Mouse (Mus musculus): Measurements from ENCODE around the gene Gm20388. TPM values are rescaled to one million over a fixed set of nuclear protein-coding genes. Genes with fewer than 3 reads are reported as not detected.

Gene Gm20388
- polyA plus RNA-seq, 1 experiment from 2014 or later: 8.3 TPM

- Histone ChIP-seq H3K4me1 (replicated peaks; ENCODE audit: control insufficient read depth, insufficient read depth, low read length) (peaks cover 6% of the 10 kb centered on the region; the same call in 1 of the 2 replicates), H3K4me2 (ENCODE audit: low read length) (no peak overlapping the region), H3K36me3 (ENCODE audit: control insufficient read depth, insufficient read depth, low read length) (peaks cover 93% of the 10 kb centered on the region), H3K4me3 (ENCODE audit: low read depth, low read length) (no peak overlapping the region), H3K9me3 (ENCODE audit: control insufficient read depth, low read length) (no peaks in the 10 kb centered on the region), H3K27ac (ENCODE audit: low read depth) (no peak overlapping the region), H3K9ac (ENCODE audit: low read length) (no peak overlapping the region), H3K27me3 (replicated peaks; ENCODE audit: control insufficient read depth, insufficient read depth, low read length) (no peaks in the 10 kb centered on the region)
- ATAC-seq (replicated peaks; ENCODE audit: low FRiP score, low TSS enrichment, low read depth): no peak
- 86% methylated on average over 21 of the region's 21 CpGs for WGBS
- no peak for DNase-seq (ENCODE audit: low spot score)
Measured at GRCm38 (mm10) chr8:120572534-120572933, 661.9 kb downstream of the Gm20388 start.

- peaks cover 6% of the 10 kb centered on the region; the same call in 1 of the 2 replicates for H3K4me1 ChIP-seq (replicated peaks; ENCODE audit: control insufficient read depth, insufficient read depth, low read length)
- no peak overlapping the region for H3K4me3 ChIP-seq (ENCODE audit: low read depth, low read length)
- no peaks in the 10 kb centered on the region for H3K9me3 ChIP-seq (ENCODE audit: control insufficient read depth, low read length)
- H3K9ac ChIP-seq (ENCODE audit: low read length): no peak overlapping the region
- no peaks in the 10 kb centered on the region for H3K27me3 ChIP-seq (replicated peaks; ENCODE audit: control insufficient read depth, insufficient read depth, low read length)
- DNase-seq (ENCODE audit: low spot score) (no peak), ATAC-seq (replicated peaks; ENCODE audit: low FRiP score, low TSS enrichment, low read depth) (no peak)
- H3K36me3 ChIP-seq (ENCODE audit: control insufficient read depth, insufficient read depth, low read length): peaks cover 94% of the 10 kb centered on the region
- 83% methylated on average over 11 of the region's 11 CpGs for WGBS
- no peak overlapping the region for H3K27ac ChIP-seq (ENCODE audit: low read depth)
- H3K4me2 ChIP-seq (ENCODE audit: low read length): no peak overlapping the region
Measured at GRCm38 (mm10) chr8:120573866-120574265, 663.2 kb downstream of the Gm20388 start.

- H3K27ac ChIP-seq (ENCODE audit: low read depth): no peak overlapping the region
- H3K36me3 ChIP-seq (ENCODE audit: control insufficient read depth, insufficient read depth, low read length): peaks cover 93% of the 10 kb centered on the region
- ATAC-seq (replicated peaks; ENCODE audit: low FRiP score, low TSS enrichment, low read depth) (no peak), DNase-seq (ENCODE audit: low spot score) (no peak)
- H3K9ac ChIP-seq (ENCODE audit: low read length): no peak overlapping the region
- H3K4me1 ChIP-seq (replicated peaks; ENCODE audit: control insufficient read depth, insufficient read depth, low read length): peaks cover 6% of the 10 kb centered on the region; the same call in 1 of the 2 replicates
- no peak overlapping the region for H3K4me3 ChIP-seq (ENCODE audit: low read depth, low read length)
- H3K9me3 ChIP-seq (ENCODE audit: control insufficient read depth, low read length): no peaks in the 10 kb centered on the region
- H3K4me2 ChIP-seq (ENCODE audit: low read length): no peak overlapping the region
- no peaks in the 10 kb centered on the region for H3K27me3 ChIP-seq (replicated peaks; ENCODE audit: control insufficient read depth, insufficient read depth, low read length)
- 77% methylated on average over 19 of the region's 19 CpGs for WGBS
Measured at GRCm38 (mm10) chr8:120574941-120575340, 664.3 kb downstream of the Gm20388 start.

GRCm38 (mm10) chr8:120575801-120576200 is 665.2 kb downstream of the Gm20388 start:
- 46% methylated on average over 9 of the region's 9 CpGs for WGBS
- H3K27ac ChIP-seq (ENCODE audit: low read depth): 0 out of 2 replicates have a peak overlapping the region, but pooled peaks have one; percentile 4
- no peak overlapping the region for H3K4me2 ChIP-seq (ENCODE audit: low read length)

GRCm38 (mm10) chr8:120577821-120578220 is 667.2 kb downstream of the Gm20388 start:
- no peak overlapping the region for H3K27ac ChIP-seq (ENCODE audit: low read depth)

More at GRCm38 (mm10) chr8:120575801-120576200, 665.2 kb downstream of the Gm20388 start:
- Histone ChIP-seq H3K9ac (ENCODE audit: low read length) (no peak overlapping the region), H3K9me3 (ENCODE audit: control insufficient read depth, low read length) (no peaks in the 10 kb centered on the region), H3K4me1 (replicated peaks; ENCODE audit: control insufficient read depth, insufficient read depth, low read length) (peaks cover 6% of the 10 kb centered on the region; the same call in 1 of the 2 replicates), H3K36me3 (ENCODE audit: control insufficient read depth, insufficient read depth, low read length) (peaks cover 99% of the 10 kb centered on the region), H3K4me3 (ENCODE audit: low read depth, low read length) (no peak overlapping the region), H3K27me3 (replicated peaks; ENCODE audit: control insufficient read depth, insufficient read depth, low read length) (no peaks in the 10 kb centered on the region)
- no peak for ATAC-seq (replicated peaks; ENCODE audit: low FRiP score, low TSS enrichment, low read depth)
- DNase-seq (ENCODE audit: low spot score): no peak

GRCm38 (mm10) chr8:120580336-120581000 is 669.8 kb downstream of the Gm20388 start:
- no peak overlapping the region for H3K9ac ChIP-seq (ENCODE audit: low read length)
- peaks cover 6% of the 10 kb centered on the region; the same call in 1 of the 2 replicates for H3K4me1 ChIP-seq (replicated peaks; ENCODE audit: control insufficient read depth, insufficient read depth, low read length)
- 86% methylated on average over 8 of the region's 8 CpGs for WGBS
- H3K36me3 ChIP-seq (ENCODE audit: control insufficient read depth, insufficient read depth, low read length): peaks cover 84% of the 10 kb centered on the region
- H3K27me3 ChIP-seq (replicated peaks; ENCODE audit: control insufficient read depth, insufficient read depth, low read length): no peaks in the 10 kb centered on the region
- ATAC-seq (replicated peaks; ENCODE audit: low FRiP score, low TSS enrichment, low read depth) (no peak), DNase-seq (ENCODE audit: low spot score) (no peak)
- no peak overlapping the region for H3K4me2 ChIP-seq (ENCODE audit: low read length)
- no peak overlapping the region for H3K27ac ChIP-seq (ENCODE audit: low read depth)
- H3K9me3 ChIP-seq (ENCODE audit: control insufficient read depth, low read length): no peaks in the 10 kb centered on the region
- no peak overlapping the region for H3K4me3 ChIP-seq (ENCODE audit: low read depth, low read length)

More at GRCm38 (mm10) chr8:120577821-120578220, 667.2 kb downstream of the Gm20388 start:
- Histone ChIP-seq H3K27me3 (replicated peaks; ENCODE audit: control insufficient read depth, insufficient read depth, low read length) (no peaks in the 10 kb centered on the region), H3K9me3 (ENCODE audit: control insufficient read depth, low read length) (no peaks in the 10 kb centered on the region), H3K4me2 (ENCODE audit: low read length) (no peak overlapping the region), H3K4me3 (ENCODE audit: low read depth, low read length) (no peak overlapping the region), H3K36me3 (ENCODE audit: control insufficient read depth, insufficient read depth, low read length) (peaks cover 95% of the 10 kb centered on the region), H3K9ac (ENCODE audit: low read length) (no peak overlapping the region), H3K4me1 (replicated peaks; ENCODE audit: control insufficient read depth, insufficient read depth, low read length) (peaks cover 6% of the 10 kb centered on the region; the same call in 1 of the 2 replicates)
- DNase-seq (ENCODE audit: low spot score) (no peak), ATAC-seq (replicated peaks; ENCODE audit: low FRiP score, low TSS enrichment, low read depth) (no peak)
- 91% methylated on average over 17 of the region's 17 CpGs for WGBS

GRCm38 (mm10) chr8:120581329-120581728 is 670.7 kb downstream of the Gm20388 start:
- H3K4me2 ChIP-seq (ENCODE audit: low read length): no peak overlapping the region
- no peaks in the 10 kb centered on the region for H3K27me3 ChIP-seq (replicated peaks; ENCODE audit: control insufficient read depth, insufficient read depth, low read length)
- no peaks in the 10 kb centered on the region for H3K9me3 ChIP-seq (ENCODE audit: control insufficient read depth, low read length)
- ATAC-seq (replicated peaks; ENCODE audit: low FRiP score, low TSS enrichment, low read depth): no peak
- no peak overlapping the region for H3K27ac ChIP-seq (ENCODE audit: low read depth)
- no peak for DNase-seq (ENCODE audit: low spot score)
- 91% methylated on average over 12 of the region's 12 CpGs for WGBS
- no peak overlapping the region for H3K9ac ChIP-seq (ENCODE audit: low read length)
- peaks cover 83% of the 10 kb centered on the region for H3K36me3 ChIP-seq (ENCODE audit: control insufficient read depth, insufficient read depth, low read length)
- H3K4me3 ChIP-seq (ENCODE audit: low read depth, low read length): no peak overlapping the region
- H3K4me1 ChIP-seq (replicated peaks; ENCODE audit: control insufficient read depth, insufficient read depth, low read length): no peaks in the 10 kb centered on the region

GRCm38 (mm10) chr8:120581811-120582210 is 671.2 kb downstream of the Gm20388 start:
- Histone ChIP-seq H3K9me3 (ENCODE audit: control insufficient read depth, low read length) (no peaks in the 10 kb centered on the region), H3K27ac (ENCODE audit: low read depth) (no peak overlapping the region), H3K27me3 (replicated peaks; ENCODE audit: control insufficient read depth, insufficient read depth, low read length) (no peaks in the 10 kb centered on the region), H3K9ac (ENCODE audit: low read length) (no peak overlapping the region), H3K4me2 (ENCODE audit: low read length) (no peak overlapping the region), H3K4me3 (ENCODE audit: low read depth, low read length) (no peak overlapping the region), H3K36me3 (ENCODE audit: control insufficient read depth, insufficient read depth, low read length) (peaks cover 81% of the 10 kb centered on the region), H3K4me1 (replicated peaks; ENCODE audit: control insufficient read depth, insufficient read depth, low read length) (no peaks in the 10 kb centered on the region)
- ATAC-seq (replicated peaks; ENCODE audit: low FRiP score, low TSS enrichment, low read depth) (no peak), DNase-seq (ENCODE audit: low spot score) (no peak)
- 94% methylated on average over 8 of the region's 8 CpGs for WGBS

- Histone ChIP-seq H3K4me1 (replicated peaks; ENCODE audit: control insufficient read depth, insufficient read depth, low read length) (peaks cover 9% of the 10 kb centered on the region), H3K9me3 (ENCODE audit: control insufficient read depth, low read length) (no peaks in the 10 kb centered on the region), H3K9ac (ENCODE audit: low read length) (no peak overlapping the region), H3K36me3 (ENCODE audit: control insufficient read depth, insufficient read depth, low read length) (peaks cover 51% of the 10 kb centered on the region), H3K27me3 (replicated peaks; ENCODE audit: control insufficient read depth, insufficient read depth, low read length) (no peaks in the 10 kb centered on the region), H3K27ac (ENCODE audit: low read depth) (no peak overlapping the region), H3K4me3 (ENCODE audit: low read depth, low read length) (no peak overlapping the region), H3K4me2 (ENCODE audit: low read length) (no peak overlapping the region)
- ATAC-seq (replicated peaks; ENCODE audit: low FRiP score, low TSS enrichment, low read depth) (no peak), DNase-seq (ENCODE audit: low spot score) (no peak)
- WGBS: 88% methylated on average over 10 of the region's 10 CpGs
Measured at GRCm38 (mm10) chr8:120585521-120585920, 674.9 kb downstream of the Gm20388 start.
